Mouse (Mus musculus) E14TG2a.4 (cell line): ENCODE data around the gene Strn4.

Source experiments
- CTCF ChIP-seq: conservative IDR thresholded peaks from 2 replicates; pipeline ENCODE4 v1.5.1; 2014; ENCODE audit warnings: low read length
- NANOG ChIP-seq: IDR thresholded peaks from 2 replicates; pipeline ENCODE4 v1.6.1; 2014; ENCODE audit warnings: borderline replicate concordance, low read length, mixed read lengths

- TF ChIP-seq CTCF (no peak), NANOG (no peak)
Observed at GRCm38 (mm10) chr7:16793010-16793725, 22.5 kb upstream of the Strn4 start.
